Mouse (Mus musculus): ENCODE results near the gene Adnp.

Gene Adnp

GRCm38 (mm10) chr2:168156361-168156760 is 50.6 kb downstream of the Adnp start:
- DNase-seq, result no peak

GRCm38 (mm10) chr2:168155666-168156065 is 51.2 kb downstream of the Adnp start:
- no peak for DNase-seq

GRCm38 (mm10) chr2:168154090-168154881 is 52.6 kb downstream of the Adnp start:
- DNase-seq, result peak; percentile 74 to 88

- no peak for DNase-seq
Observed at GRCm38 (mm10) chr2:168149241-168149640, 57.7 kb downstream of the Adnp start.

- DNase-seq, result no peak
Observed at GRCm38 (mm10) chr2:168147722-168148432, 59.0 kb downstream of the Adnp start.

- no peak for DNase-seq
Observed at GRCm38 (mm10) chr2:168145437-168145836, 61.5 kb downstream of the Adnp start.

- DNase-seq, result no peak
Observed at GRCm38 (mm10) chr2:168143794-168144193, 63.1 kb downstream of the Adnp start.

GRCm38 (mm10) chr2:168137161-168137560 is 69.8 kb downstream of the Adnp start:
- DNase-seq, result no peak
